Mouse (Mus musculus): ENCODE measurements around the gene Olfr315. TPM values are rescaled to one million over a fixed set of nuclear protein-coding genes. Genes with fewer than 3 reads are reported as not detected.
"Not testable (repeated sequence)": the region's sequence is repeated elsewhere in the genome, so short reads cannot be mapped to it uniquely, and the experiment has no call there.

Olfr315 gene
- polyA plus RNA-seq, 1 experiment from 2014 or later, result not detected

- Histone ChIP-seq H3K9me3 (ENCODE audit: control insufficient read depth, low read length) (no peaks in the 10 kb centered on the region), H3K27ac (replicated peaks) (no peak overlapping the region), H3K9ac (ENCODE audit: low read length) (no peak overlapping the region), H3K27me3 (ENCODE audit: control insufficient read depth, insufficient read depth, low read length) (no peaks in the 10 kb centered on the region), H3K36me3 (ENCODE audit: control insufficient read depth, insufficient read depth, low read length) (no peaks in the 10 kb centered on the region), H3K4me3 (ENCODE audit: low read depth, low read length) (no peak overlapping the region), H3K4me2 (replicated peaks; ENCODE audit: low read depth) (no peak overlapping the region), H3K4me1 (replicated peaks; ENCODE audit: control insufficient read depth, insufficient read depth) (no peaks in the 10 kb centered on the region; the same call in 1 of the 2 replicates)
- no peak for TF ChIP-seq EP300 (optimal IDR thresholded peaks at IDR 0.05)
- TF ChIP-seq CTCF (IDR thresholded peaks at IDR 0.05; ENCODE audit: low read depth), result no peak
- 29% methylated on average over 4 of the region's 4 CpGs for WGBS
- ATAC-seq (ENCODE audit: low FRiP score, low TSS enrichment) (no peak), DNase-seq (ENCODE audit: low spot score) (no peak)
These were observed 30.9 kb downstream of the Olfr315 start for GRCm38 (mm10) chr11:58803871-58804270.

GRCm38 (mm10) chr11:58804393-58804792 is 31.4 kb downstream of the Olfr315 start:
- Histone ChIP-seq H3K27me3 (ENCODE audit: control insufficient read depth, insufficient read depth, low read length) (no peaks in the 10 kb centered on the region), H3K4me2 (replicated peaks; ENCODE audit: low read depth) (no peak overlapping the region), H3K9me3 (ENCODE audit: control insufficient read depth, low read length) (no peaks in the 10 kb centered on the region), H3K9ac (ENCODE audit: low read length) (no peak overlapping the region), H3K4me3 (ENCODE audit: low read depth, low read length) (no peak overlapping the region), H3K27ac (replicated peaks) (no peak overlapping the region), H3K36me3 (ENCODE audit: control insufficient read depth, insufficient read depth, low read length) (no peaks in the 10 kb centered on the region), H3K4me1 (replicated peaks; ENCODE audit: control insufficient read depth, insufficient read depth) (no peaks in the 10 kb centered on the region; the same call in 1 of the 2 replicates)
- ATAC-seq (ENCODE audit: low FRiP score, low TSS enrichment), result 0 out of 2 replicates have a peak, but pooled peaks have one; percentile 49
- TF ChIP-seq EP300 (optimal IDR thresholded peaks at IDR 0.05) (no peak), CTCF (IDR thresholded peaks at IDR 0.05; ENCODE audit: low read depth) (no peak)
- 21% methylated on average over 2 of the region's 2 CpGs for WGBS
- peak; percentile 27 for DNase-seq (ENCODE audit: low spot score)

GRCm38 (mm10) chr11:58812001-58812400 is 39.0 kb downstream of the Olfr315 start:
- H3K9ac ChIP-seq (ENCODE audit: low read length), result no peak overlapping the region
- no peak overlapping the region for H3K4me3 ChIP-seq (ENCODE audit: low read depth, low read length)
- no peaks in the 10 kb centered on the region for H3K36me3 ChIP-seq (ENCODE audit: control insufficient read depth, insufficient read depth, low read length)
- no peak overlapping the region for H3K4me2 ChIP-seq (replicated peaks; ENCODE audit: low read depth)
- no peak for ATAC-seq (ENCODE audit: low FRiP score, low TSS enrichment)
- no peaks in the 10 kb centered on the region for H3K4me1 ChIP-seq (replicated peaks; ENCODE audit: control insufficient read depth, insufficient read depth)
- 0% methylated on average over 1 of the region's 1 CpGs for WGBS
- H3K27ac ChIP-seq (replicated peaks), result no peak overlapping the region
- TF ChIP-seq CTCF (IDR thresholded peaks at IDR 0.05; ENCODE audit: low read depth) (peak; percentile 50), EP300 (optimal IDR thresholded peaks at IDR 0.05) (no peak)
- no peak for DNase-seq (ENCODE audit: low spot score)
- no peaks in the 10 kb centered on the region for H3K9me3 ChIP-seq (ENCODE audit: control insufficient read depth, low read length)
- H3K27me3 ChIP-seq (ENCODE audit: control insufficient read depth, insufficient read depth, low read length), result no peaks in the 10 kb centered on the region

GRCm38 (mm10) chr11:58814700-58815099 is 41.7 kb downstream of the Olfr315 start, which contains the start of gene Olfr313:
Gene Olfr313, plus strand, starts transcription at chr11:58815000.
- not testable (repeated sequence) for H3K27me3 ChIP-seq (ENCODE audit: control insufficient read depth, insufficient read depth, low read length); H3K4me1 ChIP-seq (replicated peaks; ENCODE audit: control insufficient read depth, insufficient read depth); DNase-seq (ENCODE audit: low spot score); H3K9me3 ChIP-seq (ENCODE audit: control insufficient read depth, low read length); H3K9ac ChIP-seq (ENCODE audit: low read length); H3K4me3 ChIP-seq (ENCODE audit: low read depth, low read length); ATAC-seq (ENCODE audit: low FRiP score, low TSS enrichment); H3K4me2 ChIP-seq (replicated peaks; ENCODE audit: low read depth); H3K36me3 ChIP-seq (ENCODE audit: control insufficient read depth, insufficient read depth, low read length); H3K27ac ChIP-seq (replicated peaks)
- 38% methylated on average over 1 of the region's 1 CpGs for WGBS

- no peak for TF ChIP-seq CTCF (IDR thresholded peaks at IDR 0.05; ENCODE audit: low read depth)
- TF ChIP-seq EP300 (optimal IDR thresholded peaks at IDR 0.05), result no peak
- no peak for DNase-seq (ENCODE audit: low spot score)
- H3K36me3 ChIP-seq (ENCODE audit: control insufficient read depth, insufficient read depth, low read length), result no peaks in the 10 kb centered on the region
- H3K27me3 ChIP-seq (ENCODE audit: control insufficient read depth, insufficient read depth, low read length), result no peaks in the 10 kb centered on the region
- 81% methylated on average over 1 of the region's 1 CpGs for WGBS
- no peak overlapping the region for H3K9ac ChIP-seq (ENCODE audit: low read length)
- H3K9me3 ChIP-seq (ENCODE audit: control insufficient read depth, low read length), result no peaks in the 10 kb centered on the region
- no peak for ATAC-seq (ENCODE audit: low FRiP score, low TSS enrichment)
- no peak overlapping the region for H3K27ac ChIP-seq (replicated peaks)
- no peak overlapping the region for H3K4me2 ChIP-seq (replicated peaks; ENCODE audit: low read depth)
- no peaks in the 10 kb centered on the region for H3K4me1 ChIP-seq (replicated peaks; ENCODE audit: control insufficient read depth, insufficient read depth)
- no peak overlapping the region for H3K4me3 ChIP-seq (ENCODE audit: low read depth, low read length)
These were observed 42.7 kb downstream of the Olfr315 start for GRCm38 (mm10) chr11:58815676-58816075.

- not testable (repeated sequence) for H3K9ac ChIP-seq (ENCODE audit: low read length); H3K9me3 ChIP-seq (ENCODE audit: control insufficient read depth, low read length); H3K4me3 ChIP-seq (ENCODE audit: low read depth, low read length); H3K27me3 ChIP-seq (ENCODE audit: control insufficient read depth, insufficient read depth, low read length); H3K27ac ChIP-seq (replicated peaks); DNase-seq (ENCODE audit: low spot score); H3K4me2 ChIP-seq (replicated peaks; ENCODE audit: low read depth); ATAC-seq (ENCODE audit: low FRiP score, low TSS enrichment); H3K36me3 ChIP-seq (ENCODE audit: control insufficient read depth, insufficient read depth, low read length); H3K4me1 ChIP-seq (replicated peaks; ENCODE audit: control insufficient read depth, insufficient read depth)
These were observed 55.9 kb downstream of the Olfr315 start, which contains the start of gene Olfr312 for GRCm38 (mm10) chr11:58828937-58829336. Gene Olfr312, plus strand, starts transcription at chr11:58829237.
